Mouse (Mus musculus) midbrain, embryonic 12.5 days (tissue): ENCODE measurements around the gene Plk5. TPM values are rescaled to one million over a fixed set of nuclear protein-coding genes. Genes with fewer than 3 reads are reported as not detected.

Experiments used
- ATAC-seq: fragments of 200-750 bp; cut with Nextera tagmentation; 2 replicates; pipeline ENCODE4 v1.8.0; 2017; ENCODE audit warnings: low read depth, moderate TSS enrichment, moderate library complexity; ENCODE audit not compliant: low FRiP score
- H3K27ac ChIP-seq: fragments of 300-500 bp; sonication (generic); replicated peaks from 2 replicates; pipeline ENCODE4 v1.5.1; 2016; ENCODE audit warnings: mild to moderate bottlenecking
- H3K27me3 ChIP-seq: fragments of 300-500 bp; sonication (generic); 2 replicates; pipeline ENCODE4 v1.6.1; 2016; ENCODE audit warnings: mild to moderate bottlenecking
- H3K36me3 ChIP-seq: fragments of 300-500 bp; sonication (generic); 2 replicates; pipeline ENCODE4 v1.6.1; 2016
- H3K4me1 ChIP-seq: fragments of 300-500 bp; sonication (generic); 2 replicates; pipeline ENCODE4 v1.6.1; 2016
- H3K4me2 ChIP-seq: fragments of 300-500 bp; sonication (generic); replicated peaks from 2 replicates; pipeline ENCODE4 v1.6.1; 2016; ENCODE audit warnings: mild to moderate bottlenecking, moderate library complexity
- H3K4me3 ChIP-seq: fragments of 300-500 bp; sonication (generic); 2 replicates; pipeline ENCODE4 v1.5.1; 2016; ENCODE audit warnings: mild to moderate bottlenecking
- H3K9ac ChIP-seq: fragments of 300-500 bp; sonication (generic); replicated peaks from 2 replicates; pipeline ENCODE4 v1.6.1; 2016; ENCODE audit warnings: mild to moderate bottlenecking, moderate library complexity
- H3K9me3 ChIP-seq: fragments of 300-500 bp; sonication (generic); 2 replicates; pipeline ENCODE4 v1.6.1; 2016; ENCODE audit warnings: mild to moderate bottlenecking
- WGBS: fragments of 180-500 bp; shearing (Covaris S2); methylation state at CpG from one replicate; pipeline ENCODE4 v1.1.7; 2016; 5-methylcytosine and 5-hydroxymethylcytosine counted together
- polyA plus RNA-seq: library from polyadenylated mRNA; unstranded; fragments of >200 nt; fragmentation: Nextera tagmentation; extraction: Ambion mirVana; gene quantifications from 2 replicates; pipeline ENCODE4 v1.2.1, GENCODE M21; 2016

Gene Plk5
- polyA plus RNA-seq, 1 experiment from 2014 or later, result 0.52 TPM

- 2% methylated on average over 36 of the region's 42 CpGs for WGBS
- peak within 1 kb of the TSS; percentile 20; the same call in 1 of the 2 replicates for H3K4me3 ChIP-seq
- H3K36me3 ChIP-seq, result no peaks in the 10 kb centered on the region
- H3K27ac ChIP-seq, result no peak within 1 kb of the TSS
- H3K4me2 ChIP-seq, result peak within 1 kb of the TSS; percentile 42
- no peak within 1 kb of the TSS for H3K9ac ChIP-seq
- no peaks in the 10 kb centered on the region for H3K9me3 ChIP-seq
- no peak for ATAC-seq
- H3K27me3 ChIP-seq, result peaks cover 98% of the 10 kb centered on the region
- H3K4me1 ChIP-seq, result peaks cover 24% of the 10 kb centered on the region
Measured at GRCm38 (mm10) chr10:80348244-80348781, 7.9 kb upstream of the Plk5 start, which contains the start of gene Adamtsl5. Gene Adamtsl5 (minus strand): TSS chr10:80348412.

- peaks cover 98% of the 10 kb centered on the region for H3K27me3 ChIP-seq
- ATAC-seq, result no peak
- no peak overlapping the region for H3K27ac ChIP-seq
- WGBS, result 12% methylated on average over 26 of the region's 26 CpGs
- peak overlapping the region; percentile 42; the same call in 1 of the 2 replicates for H3K4me2 ChIP-seq
- H3K36me3 ChIP-seq, result no peaks in the 10 kb centered on the region
- H3K9ac ChIP-seq, result no peak overlapping the region
- H3K9me3 ChIP-seq, result no peaks in the 10 kb centered on the region
- peaks cover 21% of the 10 kb centered on the region for H3K4me1 ChIP-seq
- H3K4me3 ChIP-seq, result peak overlapping the region; percentile 20; the same call in 1 of the 2 replicates
Measured at GRCm38 (mm10) chr10:80348981-80349380, 7.3 kb upstream of the Plk5 start.

GRCm38 (mm10) chr10:80350292-80350691 is 6.0 kb upstream of the Plk5 start:
- Histone ChIP-seq H3K27me3 (peaks cover 98% of the 10 kb centered on the region), H3K4me3 (no peak overlapping the region), H3K4me1 (peaks cover 16% of the 10 kb centered on the region), H3K9me3 (no peaks in the 10 kb centered on the region), H3K4me2 (no peak overlapping the region), H3K36me3 (no peaks in the 10 kb centered on the region), H3K9ac (no peak overlapping the region), H3K27ac (no peak overlapping the region)
- peak; percentile 71 for ATAC-seq
- WGBS, result 4% methylated on average over 7 of the region's 7 CpGs

- Histone ChIP-seq H3K4me2 (no peak overlapping the region), H3K27me3 (peaks cover 99% of the 10 kb centered on the region), H3K9ac (no peak overlapping the region), H3K27ac (no peak overlapping the region), H3K9me3 (no peaks in the 10 kb centered on the region), H3K4me1 (peaks cover 25% of the 10 kb centered on the region), H3K36me3 (no peaks in the 10 kb centered on the region), H3K4me3 (no peak overlapping the region)
- 16% methylated on average over 11 of the region's 11 CpGs for WGBS
- no peak for ATAC-seq
Measured at GRCm38 (mm10) chr10:80351896-80352295, 4.4 kb upstream of the Plk5 start.

- Histone ChIP-seq H3K9me3 (no peaks in the 10 kb centered on the region), H3K27ac (no peak overlapping the region), H3K36me3 (no peaks in the 10 kb centered on the region), H3K4me1 (peaks cover 26% of the 10 kb centered on the region), H3K9ac (no peak overlapping the region), H3K4me3 (no peak overlapping the region), H3K4me2 (no peak overlapping the region), H3K27me3 (peaks cover 99% of the 10 kb centered on the region)
- WGBS, result 72% methylated on average over 8 of the region's 8 CpGs
- ATAC-seq, result no peak
Measured at GRCm38 (mm10) chr10:80352727-80353126, 3.5 kb upstream of the Plk5 start.

- ATAC-seq, result no peak
- Histone ChIP-seq H3K27me3 (peaks cover 100% of the 10 kb centered on the region), H3K4me3 (no peak overlapping the region), H3K36me3 (no peaks in the 10 kb centered on the region), H3K4me2 (no peak overlapping the region), H3K9ac (no peak overlapping the region), H3K27ac (no peak overlapping the region), H3K9me3 (no peaks in the 10 kb centered on the region), H3K4me1 (peaks cover 17% of the 10 kb centered on the region)
- WGBS, result 7% methylated on average over 8 of the region's 9 CpGs
Measured at GRCm38 (mm10) chr10:80355431-80355830, 828 bp upstream of the Plk5 start.

GRCm38 (mm10) chr10:80356737-80357136 is 478 bp downstream of the Plk5 start:
- Histone ChIP-seq H3K9me3 (no peaks in the 10 kb centered on the region), H3K4me3 (peak overlapping the region; percentile 34), H3K9ac (no peak overlapping the region), H3K4me1 (peaks cover 17% of the 10 kb centered on the region), H3K27me3 (peaks cover 100% of the 10 kb centered on the region), H3K4me2 (peak overlapping the region; percentile 44), H3K27ac (no peak overlapping the region), H3K36me3 (no peaks in the 10 kb centered on the region)
- ATAC-seq, result no peak
- 2% methylated on average over 34 of the region's 34 CpGs for WGBS

- H3K9me3 ChIP-seq, result no peaks in the 10 kb centered on the region
- H3K4me3 ChIP-seq, result no peak overlapping the region
- H3K36me3 ChIP-seq, result no peaks in the 10 kb centered on the region
- ATAC-seq, result no peak
- no peak overlapping the region for H3K9ac ChIP-seq
- 30% methylated on average over 7 of the region's 7 CpGs for WGBS
- peaks cover 17% of the 10 kb centered on the region for H3K4me1 ChIP-seq
- H3K27ac ChIP-seq, result no peak overlapping the region
- H3K4me2 ChIP-seq, result no peak overlapping the region
- peaks cover 97% of the 10 kb centered on the region for H3K27me3 ChIP-seq
Measured at GRCm38 (mm10) chr10:80357336-80357735, 1.1 kb downstream of the Plk5 start.

GRCm38 (mm10) chr10:80357994-80358639 is 1.9 kb downstream of the Plk5 start:
- Histone ChIP-seq H3K36me3 (no peaks in the 10 kb centered on the region), H3K27me3 (peaks cover 97% of the 10 kb centered on the region), H3K9me3 (no peaks in the 10 kb centered on the region), H3K4me2 (peak overlapping the region; percentile 34), H3K4me3 (0 out of 2 replicates have a peak overlapping the region, but pooled peaks have one; percentile 7), H3K4me1 (peaks cover 17% of the 10 kb centered on the region), H3K9ac (no peak overlapping the region; the same call in 1 of the 2 replicates), H3K27ac (no peak overlapping the region)
- 7% methylated on average over 31 of the region's 31 CpGs for WGBS
- ATAC-seq, result 0 out of 2 replicates have a peak, but pooled peaks have one; percentile 30

- Histone ChIP-seq H3K36me3 (no peaks in the 10 kb centered on the region), H3K9me3 (peaks cover 5% of the 10 kb centered on the region), H3K27ac (no peak overlapping the region), H3K4me3 (no peak overlapping the region), H3K27me3 (peaks cover 71% of the 10 kb centered on the region), H3K4me2 (no peak overlapping the region), H3K4me1 (peaks cover 6% of the 10 kb centered on the region), H3K9ac (no peak overlapping the region)
- WGBS, result 33% methylated on average over 6 of the region's 6 CpGs
- ATAC-seq, result no peak
Measured at GRCm38 (mm10) chr10:80363734-80364133, 7.5 kb downstream of the Plk5 start.

GRCm38 (mm10) chr10:80365736-80366135 is 9.5 kb downstream of the Plk5 start:
- WGBS, result 72% methylated on average over 6 of the region's 6 CpGs
- peaks cover 6% of the 10 kb centered on the region for H3K4me1 ChIP-seq
- H3K9me3 ChIP-seq, result peaks cover 5% of the 10 kb centered on the region
- no peak overlapping the region for H3K27ac ChIP-seq
- no peaks in the 10 kb centered on the region for H3K36me3 ChIP-seq
- no peak overlapping the region for H3K4me3 ChIP-seq
- ATAC-seq, result no peak
- peaks cover 51% of the 10 kb centered on the region for H3K27me3 ChIP-seq
- no peak overlapping the region for H3K4me2 ChIP-seq
- no peak overlapping the region for H3K9ac ChIP-seq

- no peak overlapping the region for H3K27ac ChIP-seq
- H3K27me3 ChIP-seq, result peaks cover 42% of the 10 kb centered on the region
- no peak overlapping the region for H3K4me3 ChIP-seq
- 67% methylated on average over 5 of the region's 5 CpGs for WGBS
- ATAC-seq, result no peak
- no peaks in the 10 kb centered on the region for H3K36me3 ChIP-seq
- peaks cover 16% of the 10 kb centered on the region for H3K4me1 ChIP-seq
- H3K9me3 ChIP-seq, result peaks cover 5% of the 10 kb centered on the region
- no peak overlapping the region for H3K4me2 ChIP-seq
- H3K9ac ChIP-seq, result no peak overlapping the region
Measured at GRCm38 (mm10) chr10:80367954-80368353, 11.7 kb downstream of the Plk5 start.
